Mouse (Mus musculus): ENCODE data around the gene Strn3. TPM values are rescaled to one million over a fixed set of nuclear protein-coding genes. Genes with fewer than 3 reads are reported as not detected.
"Not testable (repeated sequence)": the region's sequence is repeated elsewhere in the genome, so short reads cannot be mapped to it uniquely, and the experiment has no call there.

Strn3 gene
- polyA plus RNA-seq, 1 experiment, result 7.1 TPM

DNA sequence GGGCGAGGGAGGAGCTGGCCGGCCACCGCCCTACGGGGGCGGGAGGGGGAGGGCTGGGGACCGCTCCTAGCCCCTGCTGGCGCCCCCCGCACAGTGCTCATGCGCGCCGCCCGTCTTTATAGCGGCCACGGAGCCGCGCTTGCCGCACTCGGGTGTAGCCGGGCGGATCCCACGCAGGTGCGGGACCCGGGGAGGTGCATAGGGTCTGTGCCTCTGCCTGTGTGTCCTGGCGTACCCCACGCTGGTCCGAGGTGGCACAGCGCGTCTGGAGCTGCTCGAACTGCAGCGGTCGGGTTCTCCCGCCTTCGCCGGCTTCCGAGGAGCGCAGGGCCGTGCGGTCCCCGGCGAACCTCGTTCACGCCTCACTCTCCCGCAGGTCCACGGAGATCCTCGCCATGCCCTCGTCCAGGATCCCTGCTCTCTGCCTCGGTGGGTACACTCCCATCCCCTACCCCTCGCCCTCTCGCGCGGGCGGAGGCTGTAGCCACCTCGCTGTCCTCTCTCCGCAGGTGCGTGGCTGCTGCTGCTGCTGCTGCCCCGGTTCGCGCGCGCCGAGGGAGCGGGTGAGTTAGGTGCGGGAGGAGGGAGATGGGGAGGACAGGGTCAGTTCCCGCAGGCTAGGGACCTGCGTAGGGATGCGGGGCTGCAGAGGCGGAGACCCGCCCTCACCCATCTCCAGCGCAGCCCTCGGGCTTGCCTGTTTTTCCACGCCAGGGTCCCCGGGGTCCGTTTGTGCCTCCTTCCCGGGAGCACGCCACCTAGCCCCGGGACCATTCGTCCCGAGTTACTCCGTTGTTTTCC, 98.3 kb downstream of the Strn3 start, which contains the start of gene Coch:
Gene Coch (plus strand): TSS at position 113 of the 801 bp plus-strand sequence.
- Histone ChIP-seq H3K36me3 (ENCODE audit: control insufficient read depth, insufficient read depth, low read length) (no peaks in the 10 kb centered on the region), H3K27me3 (ENCODE audit: control insufficient read depth, insufficient read depth, low read length) (peaks cover 18% of the 10 kb centered on the region), H3K27ac (ENCODE audit: insufficient read depth, low read length) (peak within 1 kb of the TSS; percentile 46; the same call in 1 of the 2 replicates), H3K4me1 (ENCODE audit: control insufficient read depth, insufficient read depth, insufficient read length) (peaks cover 8% of the 10 kb centered on the region), H3K4me3 (ENCODE audit: extremely low read depth, insufficient read depth, insufficient read length) (peak within 1 kb of the TSS; percentile 55)
- WGBS, result 2% methylated on average over 76 of the region's 79 CpGs
- TF ChIP-seq POLR2A (IDR thresholded peaks at IDR 0.05; ENCODE audit: low read depth, low read length) (0 out of 2 replicates have a peak, but pooled peaks have one; percentile 2), CTCF (IDR thresholded peaks at IDR 0.05; ENCODE audit: extremely low read depth, insufficient read depth, insufficient read length, insufficient replicate concordance) (no peak)
- DNase-seq (ENCODE audit: low read depth in 1 of 2, low spot score in 2 of 2), result peak in 1 of 2 experiments; percentile 4

DNA sequence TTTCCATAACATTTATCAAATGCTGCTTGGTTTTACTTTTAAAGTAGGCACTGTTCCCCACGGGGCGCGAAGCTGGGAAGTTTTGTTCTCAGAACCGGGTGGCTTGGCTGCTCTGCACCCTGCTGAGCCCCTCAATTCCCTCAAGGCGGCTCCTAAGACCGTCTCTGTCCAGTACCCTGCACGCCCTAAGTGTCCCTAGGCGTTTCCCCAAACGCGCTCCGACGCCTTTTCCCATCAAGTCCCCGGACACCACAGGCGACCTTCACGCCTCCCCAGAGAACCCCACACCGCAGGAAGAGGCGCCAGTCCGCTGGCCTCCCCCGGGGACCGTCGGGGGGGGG, 98.8 kb downstream of the Strn3 start:
- peaks cover 18% of the 10 kb centered on the region for H3K27me3 ChIP-seq (ENCODE audit: control insufficient read depth, insufficient read depth, low read length)
- no peaks in the 10 kb centered on the region for H3K36me3 ChIP-seq (ENCODE audit: control insufficient read depth, insufficient read depth, low read length)
- peaks cover 8% of the 10 kb centered on the region for H3K4me1 ChIP-seq (ENCODE audit: control insufficient read depth, insufficient read depth, insufficient read length)
- peak overlapping the region; percentile 46; the same call in 1 of the 2 replicates for H3K27ac ChIP-seq (ENCODE audit: insufficient read depth, low read length)
- no peak for TF ChIP-seq CTCF (IDR thresholded peaks at IDR 0.05; ENCODE audit: extremely low read depth, insufficient read depth, insufficient read length, insufficient replicate concordance)
- TF ChIP-seq POLR2A (IDR thresholded peaks at IDR 0.05; ENCODE audit: low read depth, low read length), result no peak
- H3K4me3 ChIP-seq (ENCODE audit: extremely low read depth, insufficient read depth, insufficient read length), result peak overlapping the region; percentile 14; the same call in 1 of the 2 replicates
- WGBS, result under 1% methylated on average over 20 of the region's 21 CpGs
- DNase-seq (ENCODE audit: low read depth in 1 of 2, low spot score in 2 of 2), result no peak

DNA sequence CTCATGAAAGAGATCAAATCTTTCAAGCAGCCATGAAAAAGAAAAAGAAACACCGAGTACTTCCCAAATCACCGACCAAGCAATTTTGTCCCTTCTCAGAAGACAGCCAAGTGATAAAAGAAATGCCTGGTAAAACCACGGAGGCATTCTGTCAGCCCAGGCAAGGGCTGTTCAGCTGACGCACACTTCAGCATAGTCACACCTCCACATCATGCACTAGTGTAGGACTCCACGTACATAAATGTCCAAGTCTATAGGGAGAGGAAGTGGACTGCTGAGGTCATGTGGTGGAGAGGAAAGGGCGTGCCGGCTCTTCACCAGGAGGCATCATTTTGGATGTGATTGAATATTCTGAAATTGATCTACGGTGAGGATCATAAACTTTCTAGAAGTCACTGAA, 99.8 kb downstream of the Strn3 start:
- H3K4me3 ChIP-seq (ENCODE audit: extremely low read depth, insufficient read depth, insufficient read length), result no peak overlapping the region
- H3K36me3 ChIP-seq (ENCODE audit: control insufficient read depth, insufficient read depth, low read length), result no peaks in the 10 kb centered on the region
- no peak overlapping the region for H3K27ac ChIP-seq (ENCODE audit: insufficient read depth, low read length)
- TF ChIP-seq POLR2A (IDR thresholded peaks at IDR 0.05; ENCODE audit: low read depth, low read length) (no peak), CTCF (IDR thresholded peaks at IDR 0.05; ENCODE audit: extremely low read depth, insufficient read depth, insufficient read length, insufficient replicate concordance) (no peak)
- DNase-seq (ENCODE audit: low read depth in 1 of 2, low spot score in 2 of 2), result no peak
- 49% methylated on average over 8 of the region's 8 CpGs for WGBS
- H3K4me1 ChIP-seq (ENCODE audit: control insufficient read depth, insufficient read depth, insufficient read length), result peaks cover 8% of the 10 kb centered on the region
- peaks cover 18% of the 10 kb centered on the region for H3K27me3 ChIP-seq (ENCODE audit: control insufficient read depth, insufficient read depth, low read length)

DNA sequence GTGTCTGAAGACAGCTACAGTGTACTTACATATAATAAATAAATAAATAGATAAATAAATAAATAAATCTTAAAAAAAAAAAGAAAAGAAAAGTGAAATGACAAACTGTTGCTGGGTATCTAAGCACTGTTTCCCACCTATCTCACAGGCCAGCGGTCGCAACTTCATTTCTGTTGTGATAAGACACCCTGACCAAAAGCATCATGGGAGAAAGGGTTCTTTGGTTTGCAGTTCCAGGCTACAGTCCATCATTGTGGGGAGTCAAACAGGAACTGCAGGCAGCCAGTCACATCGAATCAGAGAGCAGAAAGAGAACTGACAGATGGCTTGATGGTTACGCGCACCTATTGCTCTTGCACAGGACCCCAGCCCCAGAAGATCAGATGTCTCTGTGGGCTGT, 102.4 kb downstream of the Strn3 start:
- Histone ChIP-seq H3K4me3 (ENCODE audit: extremely low read depth, insufficient read depth, insufficient read length) (no peak overlapping the region), H3K27ac (ENCODE audit: insufficient read depth, low read length) (no peak overlapping the region), H3K27me3 (ENCODE audit: control insufficient read depth, insufficient read depth, low read length) (peaks cover 13% of the 10 kb centered on the region), H3K36me3 (ENCODE audit: control insufficient read depth, insufficient read depth, low read length) (no peaks in the 10 kb centered on the region), H3K4me1 (ENCODE audit: control insufficient read depth, insufficient read depth, insufficient read length) (peaks cover 8% of the 10 kb centered on the region)
- no peak for TF ChIP-seq CTCF (IDR thresholded peaks at IDR 0.05; ENCODE audit: extremely low read depth, insufficient read depth, insufficient read length, insufficient replicate concordance)
- TF ChIP-seq POLR2A (IDR thresholded peaks at IDR 0.05; ENCODE audit: low read depth, low read length), result no peak
- 82% methylated on average over 5 of the region's 5 CpGs for WGBS
- no peak for DNase-seq (ENCODE audit: low read depth in 1 of 2, low spot score in 2 of 2)

DNA sequence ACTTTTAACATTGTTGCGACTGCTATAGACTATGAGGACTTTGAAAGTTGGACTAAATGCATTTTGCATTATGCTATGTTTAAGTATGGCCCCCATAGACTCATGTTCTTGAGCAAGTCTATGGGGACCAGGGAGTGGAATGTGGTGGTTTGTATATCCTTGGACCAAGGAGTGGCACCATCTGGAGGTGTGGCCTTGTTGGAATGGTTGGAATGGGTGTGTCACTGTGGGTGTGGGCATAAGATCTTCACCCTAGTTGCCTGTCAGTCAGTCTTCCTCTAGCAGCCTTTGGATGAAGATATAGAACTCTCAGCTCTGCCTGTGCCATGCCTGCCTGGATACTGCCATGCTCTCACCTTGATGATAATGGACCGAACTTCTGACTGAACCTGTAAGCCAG, 113.9 kb downstream of the Strn3 start:
- H3K4me1 ChIP-seq (ENCODE audit: control insufficient read depth, insufficient read depth, insufficient read length); H3K27me3 ChIP-seq (ENCODE audit: control insufficient read depth, insufficient read depth, low read length); H3K36me3 ChIP-seq (ENCODE audit: control insufficient read depth, insufficient read depth, low read length); DNase-seq (ENCODE audit: low read depth in 1 of 2, low spot score in 2 of 2); H3K4me3 ChIP-seq (ENCODE audit: extremely low read depth, insufficient read depth, insufficient read length); H3K27ac ChIP-seq (ENCODE audit: insufficient read depth, low read length): not testable (repeated sequence)
- 86% methylated on average over 2 of the region's 2 CpGs for WGBS

DNA sequence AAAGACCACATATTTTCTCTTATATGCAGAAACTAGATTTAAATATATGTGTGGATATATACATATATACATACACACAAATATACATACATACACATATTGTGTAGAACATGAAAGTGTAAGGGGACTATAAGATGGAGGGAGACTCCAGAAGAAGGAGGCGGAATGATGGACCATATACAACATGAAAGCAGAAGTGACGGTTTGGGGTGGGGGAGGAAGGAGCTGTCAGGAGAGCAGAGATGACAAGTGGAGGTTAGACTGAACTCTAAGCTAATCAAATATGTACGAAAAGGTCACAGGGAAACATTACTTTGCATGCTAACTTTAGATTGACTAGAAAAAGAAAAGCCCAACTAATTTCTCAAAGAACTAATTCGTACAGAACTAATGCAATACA, 119.0 kb downstream of the Strn3 start:
- Histone ChIP-seq H3K4me1 (ENCODE audit: control insufficient read depth, insufficient read depth, insufficient read length) (no peaks in the 10 kb centered on the region), H3K4me3 (ENCODE audit: extremely low read depth, insufficient read depth, insufficient read length) (no peak overlapping the region), H3K27ac (ENCODE audit: insufficient read depth, low read length) (no peak overlapping the region), H3K36me3 (ENCODE audit: control insufficient read depth, insufficient read depth, low read length) (no peaks in the 10 kb centered on the region), H3K27me3 (ENCODE audit: control insufficient read depth, insufficient read depth, low read length) (no peaks in the 10 kb centered on the region)
- TF ChIP-seq POLR2A (IDR thresholded peaks at IDR 0.05; ENCODE audit: low read depth, low read length), result no peak
- TF ChIP-seq CTCF (IDR thresholded peaks at IDR 0.05; ENCODE audit: extremely low read depth, insufficient read depth, insufficient read length, insufficient replicate concordance), result no peak
- no peak for DNase-seq (ENCODE audit: low read depth in 1 of 2, low spot score in 2 of 2)
- WGBS, result 60% methylated on average over 4 of the region's 4 CpGs

DNA sequence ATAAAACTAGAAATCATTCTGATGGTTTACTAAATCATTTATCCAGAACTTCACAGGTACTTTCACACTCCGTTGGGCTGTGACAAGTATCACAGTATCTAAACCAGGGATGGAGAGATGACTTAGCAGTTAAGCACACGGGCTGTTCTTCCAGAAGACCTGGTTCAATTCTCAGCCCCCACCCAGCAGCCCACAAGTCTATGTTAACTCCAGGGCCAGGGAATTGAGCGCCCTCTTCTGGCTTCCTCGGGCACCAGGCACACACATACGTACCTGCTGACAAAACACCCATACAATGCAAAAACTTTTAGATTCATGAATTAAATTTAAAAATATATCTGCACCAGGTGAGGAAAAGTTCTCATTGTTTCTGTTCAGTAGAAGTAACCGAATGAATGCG, 121.8 kb downstream of the Strn3 start:
- Histone ChIP-seq H3K27ac (ENCODE audit: insufficient read depth, low read length) (no peak overlapping the region), H3K4me3 (ENCODE audit: extremely low read depth, insufficient read depth, insufficient read length) (no peak overlapping the region), H3K27me3 (ENCODE audit: control insufficient read depth, insufficient read depth, low read length) (no peaks in the 10 kb centered on the region), H3K36me3 (ENCODE audit: control insufficient read depth, insufficient read depth, low read length) (no peaks in the 10 kb centered on the region), H3K4me1 (ENCODE audit: control insufficient read depth, insufficient read depth, insufficient read length) (no peaks in the 10 kb centered on the region)
- no peak for DNase-seq (ENCODE audit: low read depth in 1 of 2, low spot score in 2 of 2)
- no peak for TF ChIP-seq CTCF (IDR thresholded peaks at IDR 0.05; ENCODE audit: extremely low read depth, insufficient read depth, insufficient read length, insufficient replicate concordance)
- TF ChIP-seq POLR2A (IDR thresholded peaks at IDR 0.05; ENCODE audit: low read depth, low read length), result no peak
- 75% methylated on average over 7 of the region's 7 CpGs for WGBS
